Mouse (Mus musculus): Measurements from ENCODE around the gene Cttn.

DNA sequence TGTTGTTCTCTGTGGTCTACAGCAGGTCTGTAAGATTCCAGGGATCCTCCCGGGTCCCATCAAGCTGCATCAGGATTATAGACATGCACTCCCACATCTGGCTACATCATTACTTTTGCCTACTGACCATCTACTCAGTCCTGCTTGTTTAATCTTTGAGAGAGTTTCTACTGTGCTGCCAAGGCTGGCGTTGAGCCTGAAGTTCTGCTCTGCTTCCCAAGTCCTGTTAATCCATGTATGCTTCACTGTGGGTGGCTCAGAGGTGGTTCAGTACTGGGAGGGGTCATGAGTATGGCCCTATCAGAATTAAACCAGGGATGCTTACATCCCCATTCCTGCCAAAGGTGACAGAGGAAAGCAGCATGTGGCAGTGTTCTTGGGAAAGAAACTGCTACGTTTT lies 4.9 kb upstream of the Cttn start:
- TF ChIP-seq CTCF (IDR thresholded peaks at IDR 0.05; ENCODE audit: insufficient read depth, low read depth, low read length), result no peak
- TF ChIP-seq POLR2A (IDR thresholded peaks at IDR 0.05; ENCODE audit: insufficient read depth, low read depth, low read length), result no peak

Data from olfactory bulb, adult 2 months (tissue).